Mouse (Mus musculus): ENCODE results near the gene Zfp574.

The Zfp574 gene

GRCm38 (mm10) chr7:25068724-25069123 lies 3.6 kb upstream of the Zfp574 start:
- in situ Hi-C loops (cut with MboI; ENCODE audit: unreplicated experiment in 2 of 2), result no loop called here

GRCm38 (mm10) chr7:25072716-25073390 lies 486 bp downstream of the Zfp574 start:
- in situ Hi-C loops (cut with MboI; ENCODE audit: unreplicated experiment in 2 of 2), result no loop called here

GRCm38 (mm10) chr7:25073924-25074323 lies 1.6 kb downstream of the Zfp574 start:
- in situ Hi-C loops (cut with MboI; ENCODE audit: unreplicated experiment in 2 of 2), result no loop called here

GRCm38 (mm10) chr7:25076296-25076662 lies 3.9 kb downstream of the Zfp574 start:
- in situ Hi-C loops (cut with MboI; ENCODE audit: unreplicated experiment in 2 of 2), result no loop called here

GRCm38 (mm10) chr7:25076663-25077413 lies 4.5 kb downstream of the Zfp574 start:
- in situ Hi-C loops (cut with MboI; ENCODE audit: unreplicated experiment in 2 of 2), result no loop called here

GRCm38 (mm10) chr7:25077414-25077755 lies 5.0 kb downstream of the Zfp574 start:
- in situ Hi-C loops (cut with MboI; ENCODE audit: unreplicated experiment in 2 of 2), result no loop called here

- in situ Hi-C loops (cut with MboI; ENCODE audit: unreplicated experiment in 2 of 2), result loop anchor here in 1 of 2 experiments (5.0 kb wide), 2 partner anchors 248 to 323 kb away; no protein-coding TSS in a partner anchor
Observed at GRCm38 (mm10) chr7:25079496-25080026, 7.2 kb downstream of the Zfp574 start.

- in situ Hi-C loops (cut with MboI; ENCODE audit: unreplicated experiment in 2 of 2), result loop anchor here in 1 of 2 experiments (5.0 kb wide), 2 partner anchors 247 to 322 kb away; no protein-coding TSS in a partner anchor
Observed at GRCm38 (mm10) chr7:25080431-25080830, 8.1 kb downstream of the Zfp574 start.

- in situ Hi-C loops (cut with MboI; ENCODE audit: unreplicated experiment in 2 of 2), result loop anchor here in 1 of 2 experiments (5.0 kb wide), 2 partner anchors 245 to 320 kb away; no protein-coding TSS in a partner anchor
Observed at GRCm38 (mm10) chr7:25082510-25082909, 10.1 kb downstream of the Zfp574 start.

- in situ Hi-C loops (cut with MboI; ENCODE audit: unreplicated experiment in 2 of 2), result loop anchor here in 1 of 2 experiments (5.0 kb wide), 2 partner anchors 243 to 318 kb away; no protein-coding TSS in a partner anchor
Observed at GRCm38 (mm10) chr7:25084621-25085020, 12.3 kb downstream of the Zfp574 start.

GRCm38 (mm10) chr7:25086656-25087055 lies 14.3 kb downstream of the Zfp574 start:
- in situ Hi-C loops (cut with MboI; ENCODE audit: unreplicated experiment in 2 of 2), result no loop called here

GRCm38 (mm10) chr7:25087256-25087912 lies 15.0 kb downstream of the Zfp574 start:
- in situ Hi-C loops (cut with MboI; ENCODE audit: unreplicated experiment in 2 of 2), result no loop called here

GRCm38 (mm10) chr7:25087972-25088371 lies 15.6 kb downstream of the Zfp574 start:
- in situ Hi-C loops (cut with MboI; ENCODE audit: unreplicated experiment in 2 of 2), result no loop called here

GRCm38 (mm10) chr7:25088531-25088930 lies 16.2 kb downstream of the Zfp574 start:
- in situ Hi-C loops (cut with MboI; ENCODE audit: unreplicated experiment in 2 of 2), result no loop called here

- in situ Hi-C loops (cut with MboI; ENCODE audit: unreplicated experiment in 2 of 2), result no loop called here
Observed at GRCm38 (mm10) chr7:25088968-25089367, 16.6 kb downstream of the Zfp574 start.

GRCm38 (mm10) chr7:25089875-25090274 lies 17.5 kb downstream of the Zfp574 start:
- in situ Hi-C loops (cut with MboI; ENCODE audit: unreplicated experiment in 2 of 2), result loop anchor here in 1 of 2 experiments (10.0 kb wide), 1 partner anchor 55 kb away; no protein-coding TSS in a partner anchor

- in situ Hi-C loops (cut with MboI; ENCODE audit: unreplicated experiment in 2 of 2), result loop anchor here in 1 of 2 experiments (5.0 to 10.0 kb wide), 2 partner anchors 47 to 229 kb away; no protein-coding TSS in a partner anchor
Observed at GRCm38 (mm10) chr7:25098169-25098568, 25.8 kb downstream of the Zfp574 start.

- in situ Hi-C loops (cut with MboI; ENCODE audit: unreplicated experiment in 2 of 2), result loop anchor here in 1 of 2 experiments (5.0 to 10.0 kb wide), 2 partner anchors 45 to 228 kb away; no protein-coding TSS in a partner anchor
Observed at GRCm38 (mm10) chr7:25099581-25099980, 27.2 kb downstream of the Zfp574 start.

- in situ Hi-C loops (cut with MboI; ENCODE audit: unreplicated experiment in 2 of 2), result loop anchor here in 1 of 2 experiments (10.0 kb wide), 1 partner anchor 289 kb away; the partner anchor contains the start of gene Lipe
Observed at GRCm38 (mm10) chr7:25105411-25106160, 33.2 kb downstream of the Zfp574 start.
